Mouse (Mus musculus) cortical plate, adult 2 months (tissue): Measurements from ENCODE around the gene Ssxb6.

ENCODE experiments used
- CTCF ChIP-seq: fragments of 200-500 bp; IDR thresholded peaks from 2 replicates; pipeline ENCODE4 v1.5.1; 2011; ENCODE audit warnings: mild to moderate bottlenecking, control low read depth, low read length; ENCODE audit not compliant: insufficient read depth; ENCODE audit errors: extremely low read depth
- POLR2A ChIP-seq: fragments of 200-500 bp; IDR thresholded peaks from 2 replicates; pipeline ENCODE4 v1.6.1; 2011; ENCODE audit warnings: mild to moderate bottlenecking, low read length, control low read depth; ENCODE audit not compliant: insufficient read depth; ENCODE audit errors: extremely low read depth

- TF ChIP-seq CTCF (no peak), POLR2A (no peak)
These were observed 23.2 kb downstream of the Ssxb6 start, which contains the start of gene Gm14459 for GRCm38 (mm10) chrX:8524854-8525253.
